8 mouse cellular contexts compared by ENCODE assay signal in the genomic region with DNA sequence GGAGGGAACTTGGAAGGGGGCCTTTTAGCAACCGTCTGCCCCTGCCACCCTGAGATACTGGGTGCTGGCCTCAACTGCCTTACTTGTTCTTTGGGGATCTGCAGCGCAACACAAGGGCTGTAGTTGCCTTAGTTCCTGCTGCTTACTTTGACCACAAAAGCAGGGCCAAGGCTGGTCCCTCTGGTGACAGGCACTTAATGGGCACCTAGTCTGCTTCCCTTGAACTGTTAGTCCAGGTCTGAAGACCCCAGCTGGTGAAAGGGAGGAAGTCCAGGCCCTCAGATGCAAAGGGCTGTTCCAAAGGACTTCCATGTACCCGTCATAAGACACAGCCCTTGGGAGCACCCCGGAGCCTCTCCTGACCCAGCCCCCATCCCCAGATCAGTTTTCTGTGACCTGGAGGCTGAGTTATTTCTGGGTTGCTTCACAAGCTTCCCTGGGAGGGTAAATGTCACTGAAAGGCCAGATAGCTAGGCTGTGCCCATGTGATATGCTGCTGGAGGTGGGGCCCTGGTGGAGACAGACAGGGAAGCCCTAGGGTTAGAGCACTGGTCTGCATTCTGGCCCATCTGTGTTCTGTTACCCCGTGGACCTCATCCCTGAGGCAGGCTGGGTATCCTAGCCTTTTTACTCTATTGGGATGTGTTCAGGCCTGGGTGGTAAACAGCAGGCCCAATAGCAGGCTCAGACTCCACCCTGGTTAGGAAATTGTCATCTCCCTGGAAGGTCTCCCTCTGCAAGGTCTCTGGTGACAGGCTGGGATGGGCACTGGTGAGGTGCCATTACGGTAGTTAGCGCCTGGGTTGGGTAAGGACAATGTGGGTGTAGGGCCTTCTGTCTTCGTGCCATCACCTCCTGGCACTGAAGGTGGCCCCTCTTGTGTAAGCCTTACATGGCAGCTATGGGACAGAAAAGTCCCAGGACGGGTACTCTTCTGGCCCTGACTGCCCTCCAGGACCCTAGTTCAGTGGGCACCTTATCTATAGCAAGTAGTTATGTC. TPM values are rescaled to one million over a fixed set of nuclear protein-coding genes. Genes with fewer than 3 reads are reported as not detected.
DNase-seq lines count a peak whose midpoint lies in the region; ATAC-seq and TF ChIP-seq lines count a peak whose summit lies in the region.

No protein-coding gene starts in this region.

- H3K9ac ChIP-seq in CH12.LX (ENCODE audit: insufficient read depth, low read depth): no peak overlapping the region
- no peak overlapping the region for H3K9ac ChIP-seq in forebrain, postnatal 0 days
- peak overlapping the region; percentile 78 for H3K9ac ChIP-seq in liver, embryonic 13.5 days

- peaks cover 17 to 25% of the 10 kb centered on the region in 2 experiments for H3K4me1 ChIP-seq in CH12.LX (ENCODE audit: control insufficient read depth in 1 of 2, insufficient read depth in 2 of 2)
- peaks cover 86% of the 10 kb centered on the region for H3K4me1 ChIP-seq in E14TG2a.4 (replicated peaks; ENCODE audit: low read depth, low read length)
- H3K4me1 ChIP-seq in forebrain, postnatal 0 days (ENCODE audit: insufficient read depth): no peaks in the 10 kb centered on the region
- H3K4me1 ChIP-seq in liver, embryonic 13.5 days (replicated peaks): peaks cover 77% of the 10 kb centered on the region

- dilution Hi-C loops in CH12.LX (cut with MboI; ENCODE audit: extremely low pct_ligation_motif_present, extremely low pct_unique_long_range_greater_than_20kb, low sequenced_read_pairs): no loop called here

- DNase-seq in CH12.LX (ENCODE audit: extremely low read depth): no peak
- no peak for DNase-seq in forebrain, postnatal 0 days
- peak; percentile 73 for DNase-seq in liver, embryonic 13.5 days
- DNase-seq in layer of hippocampus, adult 18-20 months (ENCODE audit: low spot score in 2 of 2): no peak
- DNase-seq in urinary bladder, adult 2 months (ENCODE audit: low spot score): no peak
- DNase-seq in adrenal gland, postnatal 25 days: no peak
- no peak for DNase-seq in cerebellum, postnatal 25 days

- H3K79me2 ChIP-seq in CH12.LX (replicated peaks; ENCODE audit: control insufficient read depth, extremely low read depth, insufficient read depth, poor library complexity, severe bottlenecking): peaks cover 19% of the 10 kb centered on the region

- H3K27ac ChIP-seq in CH12.LX (ENCODE audit: insufficient read depth, low read depth): no peak overlapping the region
- no peak overlapping the region for H3K27ac ChIP-seq in forebrain, postnatal 0 days (ENCODE audit: low read depth, low read length)
- peak overlapping the region; percentile 96 for H3K27ac ChIP-seq in liver, embryonic 13.5 days

- H3K4me3 ChIP-seq in CH12.LX (replicated peaks in 1 of 3; ENCODE audit: low read depth in 2 of 3, low read length in 2 of 3, poor library complexity in 1 of 3) (peak overlapping the region in 1 of 3 experiments; percentile 99), E14TG2a.4 (replicated peaks; ENCODE audit: low read length) (peak overlapping the region; percentile 93)
- H3K4me3 ChIP-seq in forebrain, postnatal 0 days (ENCODE audit: low read depth, low read length): no peak overlapping the region
- H3K4me3 ChIP-seq in liver, embryonic 13.5 days (replicated peaks): peak overlapping the region; percentile 69

- WGBS in forebrain, postnatal 0 days: 83% methylated on average over 9 of the region's 9 CpGs
- 59% methylated on average over 9 of the region's 9 CpGs for WGBS in liver, embryonic 13.5 days (ENCODE audit: insufficient replicate concordance)

- H3K27me3 ChIP-seq in CH12.LX (replicated peaks) (peaks cover 36% of the 10 kb centered on the region), E14TG2a.4 (ENCODE audit: insufficient read depth, low read length) (peaks cover 32% of the 10 kb centered on the region)
- H3K27me3 ChIP-seq in forebrain, postnatal 0 days (ENCODE audit: insufficient read depth, low read length): peaks cover 18% of the 10 kb centered on the region
- peaks cover 9% of the 10 kb centered on the region; the same call in 1 of the 2 replicates for H3K27me3 ChIP-seq in liver, embryonic 13.5 days

- TF ChIP-seq CTCF in CH12.LX (conservative IDR thresholded peaks at IDR 0.05 in 1 of 2, IDR thresholded peaks at IDR 0.05 in 1 of 2; ENCODE audit: low read depth in 2 of 2, low read length in 2 of 2) (no peak), E14TG2a.4 (conservative IDR thresholded peaks at IDR 0.05; ENCODE audit: low read length) (no peak)
- no peak for TF ChIP-seq CTCF in forebrain, postnatal 0 days (IDR thresholded peaks at IDR 0.05; ENCODE audit: low read depth)

- H3K4me2 ChIP-seq in CH12.LX (ENCODE audit: insufficient read depth, low read depth, poor library complexity, severe bottlenecking): no peak overlapping the region
- 0 out of 2 replicates have a peak overlapping the region, but pooled peaks have one; percentile 55 for H3K4me2 ChIP-seq in forebrain, postnatal 0 days (ENCODE audit: low read depth)
- peak overlapping the region; percentile 91 for H3K4me2 ChIP-seq in liver, embryonic 13.5 days

- TF ChIP-seq POLR2A in CH12.LX (IDR thresholded peaks at IDR 0.05; ENCODE audit: low read depth, low read length): no peak

- in situ Hi-C loops in CH12.LX (cut with MboI; ENCODE audit: low pct_ligation_motif_present, low pct_unique_long_range_greater_than_20kb, low sequenced_read_pairs): loop anchor here (5.0 kb wide), 1 partner anchor 35 kb away; no protein-coding TSS in a partner anchor

- TF ChIP-seq RAD21 in CH12.LX (IDR thresholded peaks at IDR 0.05; ENCODE audit: low read depth, low read length): no peak

- TF ChIP-seq EP300 in CH12.LX (IDR thresholded peaks at IDR 0.05; ENCODE audit: low read length): no peak

- H3K9me3 ChIP-seq in CH12.LX (replicated peaks; ENCODE audit: low read length) (peaks cover 3% of the 10 kb centered on the region), E14TG2a.4 (ENCODE audit: low read length) (no peaks in the 10 kb centered on the region)
- H3K9me3 ChIP-seq in forebrain, postnatal 0 days (ENCODE audit: low read length): no peaks in the 10 kb centered on the region
- no peaks in the 10 kb centered on the region for H3K9me3 ChIP-seq in liver, embryonic 13.5 days (replicated peaks)

- ATAC-seq in forebrain, postnatal 0 days: no peak
- peak; percentile 60 for ATAC-seq in liver, embryonic 13.5 days (ENCODE audit: low read depth)

- H3K36me3 ChIP-seq in CH12.LX (replicated peaks in 1 of 2; ENCODE audit: control insufficient read depth in 1 of 2, insufficient read depth in 1 of 2, low read length in 1 of 2): peaks cover 22 to 35% of the 10 kb centered on the region in 2 experiments
- peaks cover 65% of the 10 kb centered on the region for H3K36me3 ChIP-seq in E14TG2a.4 (ENCODE audit: insufficient read depth, low read length)
- H3K36me3 ChIP-seq in forebrain, postnatal 0 days (ENCODE audit: insufficient read depth): peaks cover 3% of the 10 kb centered on the region
- H3K36me3 ChIP-seq in liver, embryonic 13.5 days: peaks cover 34% of the 10 kb centered on the region

TF ChIP-seq in CH12.LX, 34 proteins besides CTCF, POLR2A, EP300 and RAD21:
- TF ChIP-seq BHLHE40 (IDR thresholded peaks at IDR 0.05; ENCODE audit: low read depth, low read length): no peak
- TF ChIP-seq SIN3A (IDR thresholded peaks at IDR 0.05; ENCODE audit: low read length): 0 out of 2 replicates have a peak, but pooled peaks have one; percentile 31
- peak; percentile 22; the same call in 1 of the 2 replicates for TF ChIP-seq ZMIZ1 (IDR thresholded peaks at IDR 0.05; ENCODE audit: low read depth, low read length)
- TF ChIP-seq KAT2A (IDR thresholded peaks at IDR 0.05; ENCODE audit: insufficient replicate concordance, low read length): no peak
- no peak for TF ChIP-seq JUND (conservative IDR thresholded peaks at IDR 0.05; ENCODE audit: low read depth, low read length)
- no peak for TF ChIP-seq MAFK (IDR thresholded peaks at IDR 0.05; ENCODE audit: insufficient replicate concordance, low read length)
- no peak for TF ChIP-seq TCF12 (IDR thresholded peaks at IDR 0.05; ENCODE audit: low read depth, low read length)
- TF ChIP-seq USF1 (IDR thresholded peaks at IDR 0.05; ENCODE audit: low read depth, low read length): no peak
- no peak for TF ChIP-seq MYC (IDR thresholded peaks at IDR 0.05; ENCODE audit: low read depth, low read length)
- no peak for TF ChIP-seq E2F4 (IDR thresholded peaks at IDR 0.05; ENCODE audit: insufficient replicate concordance, low read depth, low read length)

RNA-seq across cellular contexts. Expression of a gene that starts 3.8 kb away (rescaled TPM):
- total RNA-seq in CH12.LX (2012; rRNA removed) (214 and 388 TPM in 2 replicates), CH12.LX (2014; rRNA removed) (90.8 and 130 TPM in 2 replicates)
- 9.7 and 11.1 TPM in 2 replicates for polyA plus RNA-seq in CH12.LX (2012; ENCODE audit: insufficient read length, low read depth)
- total RNA-seq in forebrain, postnatal 0 days (2014; rRNA removed): 7.2 and 9.0 TPM in 2 replicates
- polyA plus RNA-seq in forebrain, postnatal 0 days (2015; fragmentation: Nextera tagmentation; extraction: Ambion mirVana): 2.6 and 3.6 TPM in 2 replicates
- polyA plus RNA-seq in liver, embryonic 13.5 days (2015; fragmentation: Nextera tagmentation; extraction: Ambion mirVana): 71.4 and 81.7 TPM in 2 replicates
- 1 to 10 TPM; 1.7 to 4.5 TPM for total RNA-seq in layer of hippocampus, adult 18-20 months (2021)
- 16.5 and 17.3 TPM in 2 replicates for polyA plus RNA-seq in urinary bladder, adult 2 months (2012; rRNA removed)
- total RNA-seq in adrenal gland, postnatal 25 days (2021): 0.38 and 0.85 TPM in 2 replicates

RNA-seq across cellular contexts. Expression of a gene that starts 19.4 kb away (rescaled TPM):
- 4.6 and 5.4 TPM in 2 replicates for total RNA-seq in CH12.LX (2012; rRNA removed)
- 2.3 and 2.7 TPM in 2 replicates for total RNA-seq in CH12.LX (2014; rRNA removed)
- polyA plus RNA-seq in CH12.LX (2012; ENCODE audit: insufficient read length, low read depth): 6.0 and 6.2 TPM in 2 replicates
- 8.8 and 11.6 TPM in 2 replicates for total RNA-seq in forebrain, postnatal 0 days (2014; rRNA removed)
- polyA plus RNA-seq in forebrain, postnatal 0 days (2015; fragmentation: Nextera tagmentation; extraction: Ambion mirVana): 4.9 and 6.9 TPM in 2 replicates
- 1.8 TPM in 2 replicates for polyA plus RNA-seq in liver, embryonic 13.5 days (2015; fragmentation: Nextera tagmentation; extraction: Ambion mirVana)
- total RNA-seq in layer of hippocampus, adult 18-20 months (2021): 1 to 10 TPM; 6.9 to 7.7 TPM
- polyA plus RNA-seq in urinary bladder, adult 2 months (2012; rRNA removed): 3.8 and 4.1 TPM in 2 replicates
- 12.1 and 13.3 TPM in 2 replicates for total RNA-seq in adrenal gland, postnatal 25 days (2021)

RNA-seq across cellular contexts. Expression of a gene that starts 39.1 kb away (rescaled TPM):
- total RNA-seq in CH12.LX (2012; rRNA removed) (92.1 and 96.8 TPM in 2 replicates), CH12.LX (2014; rRNA removed) (77.7 and 77.8 TPM in 2 replicates)
- 134 and 136 TPM in 2 replicates for polyA plus RNA-seq in CH12.LX (2012; ENCODE audit: insufficient read length, low read depth)
- total RNA-seq in forebrain, postnatal 0 days (2014; rRNA removed): 77.9 and 107 TPM in 2 replicates
- 84.8 and 108 TPM in 2 replicates for polyA plus RNA-seq in forebrain, postnatal 0 days (2015; fragmentation: Nextera tagmentation; extraction: Ambion mirVana)
- polyA plus RNA-seq in liver, embryonic 13.5 days (2015; fragmentation: Nextera tagmentation; extraction: Ambion mirVana): 36.8 and 46.3 TPM in 2 replicates
- total RNA-seq in layer of hippocampus, adult 18-20 months (2021): 100 to 1,000 TPM; 136 TPM
- polyA plus RNA-seq in urinary bladder, adult 2 months (2012; rRNA removed): 106 and 110 TPM in 2 replicates
- 117 and 144 TPM in 2 replicates for total RNA-seq in adrenal gland, postnatal 25 days (2021)
